Mouse (Mus musculus): ENCODE measurements at regions not wholly inside any gene's neighbourhood (a gene's known extent, or its start where the extent isn't known, plus 50 kb on each side); places are given as distances from the start of the nearest gene placed in this dataset.

DNA sequence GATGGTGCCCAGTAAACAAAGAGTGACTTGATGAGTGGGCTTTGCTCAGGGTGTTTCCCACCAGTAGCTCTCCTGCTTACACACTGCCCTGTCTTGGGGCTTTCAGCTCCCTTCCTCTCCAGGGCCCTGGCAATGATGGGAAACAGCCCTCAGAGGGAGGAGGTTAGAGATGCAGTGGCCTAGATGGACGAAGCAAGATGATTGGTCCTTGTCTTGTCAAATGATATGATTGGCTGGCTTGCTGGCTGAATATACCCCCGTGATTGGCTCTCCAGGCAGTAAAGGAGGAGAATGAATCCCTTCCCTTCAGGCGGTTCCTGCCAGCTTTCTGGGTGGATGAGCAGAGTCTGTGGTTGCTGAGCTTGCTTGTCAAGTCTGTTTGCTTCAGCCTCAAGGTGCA, 74.8 kb upstream of the Ncam1 start:
- no peak for DNase-seq

GRCm38 (mm10) chr9:49851522-49851921, 52.8 kb upstream of the Ncam1 start:
- DNase-seq, result no peak

GRCm38 (mm10) chr9:49849442-49849841, 50.7 kb upstream of the Ncam1 start:
- DNase-seq, result no peak

GRCm38 (mm10) chr9:49848943-49849342, 50.2 kb upstream of the Ncam1 start:
- no peak for DNase-seq
